Comparison of ENCODE assay signal across 8 mouse cellular contexts in the genomic region with DNA sequence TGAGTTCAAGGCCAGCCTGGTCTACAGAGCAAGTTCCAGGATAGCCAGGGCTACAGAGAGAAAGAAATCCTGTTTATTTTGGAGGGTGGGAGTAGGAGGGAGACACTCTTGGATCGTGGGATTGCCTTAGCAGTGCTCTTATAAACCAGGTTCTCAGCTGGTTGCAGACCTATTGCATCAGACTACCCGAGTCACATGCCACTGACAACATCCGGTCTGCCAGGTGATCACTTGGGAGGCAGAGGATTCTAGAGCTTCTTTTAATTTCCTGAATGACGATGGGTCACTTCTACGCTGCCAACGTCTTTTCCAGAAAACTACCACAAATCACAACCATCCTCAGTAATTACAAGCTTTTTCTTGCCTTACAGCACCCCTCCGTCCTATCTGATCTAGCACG. TPM values are rescaled to one million over a fixed set of nuclear protein-coding genes. Genes with fewer than 3 reads are reported as not detected.
DNase-seq lines count a peak whose midpoint lies in the region; ATAC-seq lines count a peak whose summit lies in the region.

No protein-coding gene starts in this region.

- WGBS in liver, embryonic 12.5 days (ENCODE audit: insufficient replicate concordance), result 4% methylated on average over 8 of the region's 8 CpGs

- H3K27ac ChIP-seq in liver, embryonic 12.5 days, result peak overlapping the region; percentile 84

- H3K4me3 ChIP-seq in liver, embryonic 12.5 days, result peak overlapping the region; percentile 77

- peak; percentile 57 to 62 for DNase-seq in heart, adult 18-20 months
- DNase-seq in heart, postnatal 4 days, result no peak
- DNase-seq in ZHBTc4 (ENCODE audit: low read depth, low spot score), result peak; percentile 58
- peak; percentile 81 for DNase-seq in induced T-regulatory cell, adult 2 months (ENCODE audit: low read depth)
- peak; percentile 63 to 71 for DNase-seq in natural killer cell, adult 2 months (ENCODE audit: low spot score in 2 of 2)
- DNase-seq in ovary, postnatal 14 days (ENCODE audit: low spot score), result no peak

- H3K9me3 ChIP-seq in liver, embryonic 12.5 days (replicated peaks), result no peaks in the 10 kb centered on the region

- peak overlapping the region; percentile 79 for H3K4me2 ChIP-seq in liver, embryonic 12.5 days

- peaks cover 38% of the 10 kb centered on the region for H3K36me3 ChIP-seq in liver, embryonic 12.5 days

- H3K27me3 ChIP-seq in liver, embryonic 12.5 days (replicated peaks), result no peaks in the 10 kb centered on the region

- peak; percentile 75 for ATAC-seq in erythroid progenitor cell, adult 5-6 weeks (replicated peaks; ENCODE audit: low FRiP score, poor library complexity, severe bottlenecking)
- peak; percentile 62 for ATAC-seq in liver, embryonic 12.5 days

- H3K9ac ChIP-seq in liver, embryonic 12.5 days, result peak overlapping the region; percentile 86

- H3K4me1 ChIP-seq in liver, embryonic 12.5 days, result peaks cover 48% of the 10 kb centered on the region

RNA-seq across cellular contexts. Expression of a gene that starts 1.0 kb away (rescaled TPM):
- 10 to 100 TPM; 80.2 to 89.6 TPM for total RNA-seq in heart, adult 18-20 months (2021)
- total RNA-seq in heart, postnatal 4 days (2021), result 10 to 100 TPM; 88.2 to 90.6 TPM
- total RNA-seq in erythroid progenitor cell, adult 5-6 weeks (2015; ENCODE audit: low replicate concordance), result 27.4 and 30.6 TPM in 2 replicates
- 107 and 211 TPM in 2 replicates for total RNA-seq in erythroid progenitor cell, adult 5-6 weeks (2017; ENCODE audit: low replicate concordance)
- 132 and 134 TPM in 2 replicates for polyA plus RNA-seq in liver, embryonic 12.5 days (2016; fragmentation: Nextera tagmentation; extraction: Ambion mirVana)

RNA-seq across cellular contexts. Expression of a gene that starts 28.7 kb away (rescaled TPM):
- total RNA-seq in heart, adult 18-20 months (2021), result 1 to 10 TPM; 5.9 to 9.5 TPM
- 1 to 10 TPM; 9.0 to 9.5 TPM for total RNA-seq in heart, postnatal 4 days (2021)
- total RNA-seq in erythroid progenitor cell, adult 5-6 weeks (2015; ENCODE audit: low replicate concordance), result 0.84 and 1.1 TPM in 2 replicates
- total RNA-seq in erythroid progenitor cell, adult 5-6 weeks (2017; ENCODE audit: low replicate concordance), result 1.0 TPM in 1 of 2 replicates, not detected in the other
- 0.49 and 0.93 TPM in 2 replicates for polyA plus RNA-seq in liver, embryonic 12.5 days (2016; fragmentation: Nextera tagmentation; extraction: Ambion mirVana)

Comparison
In these comparisons a context has a peak if more than half of its experiments do, and no peak if none do; other contexts are left out.
1. DNase-seq: peak in heart, adult 18-20 months (2 of 2), ZHBTc4 (single experiment), induced T-regulatory cell, adult 2 months (single experiment) and natural killer cell, adult 2 months (2 of 2); none in heart, postnatal 4 days (single experiment) and ovary, postnatal 14 days (single experiment).